Mouse (Mus musculus) small intestine, adult 2 months (tissue): Measurements from ENCODE around the gene Unc45a. TPM values are rescaled to one million over a fixed set of nuclear protein-coding genes. Genes with fewer than 3 reads are reported as not detected.
A peak's percentile ranks its signal among the peaks of the same experiment; 100 is the strongest.

Experiments
- H3K27ac ChIP-seq: fragments of 200-500 bp; 2 replicates; pipeline ENCODE4 v1.5.1; 2012; ENCODE audit warnings: low read depth, low read length, control low read depth, inconsistent platforms; ENCODE audit not compliant: insufficient read depth
- H3K27me3 ChIP-seq: fragments of 200-500 bp; 2 replicates; pipeline ENCODE4 v1.6.1; 2012; ENCODE audit warnings: mild to moderate bottlenecking, moderate library complexity, low read length, inconsistent platforms; ENCODE audit not compliant: control insufficient read depth, insufficient read depth
- H3K36me3 ChIP-seq: fragments of 200-500 bp; 2 replicates; pipeline ENCODE4 v1.6.1; 2012; ENCODE audit warnings: mild to moderate bottlenecking, low read length, control low read depth, inconsistent platforms; ENCODE audit not compliant: control insufficient read depth, insufficient read depth
- H3K4me1 ChIP-seq: fragments of 200-500 bp; 2 replicates; pipeline ENCODE4 v1.6.1; 2012; ENCODE audit warnings: low read length, inconsistent platforms, mixed read lengths; ENCODE audit not compliant: control insufficient read depth, insufficient read depth, insufficient read length
- H3K4me3 ChIP-seq: fragments of 200-500 bp; 2 replicates; pipeline ENCODE4 v1.5.1; 2012; ENCODE audit warnings: low read depth, mild to moderate bottlenecking, control low read depth, inconsistent platforms, low read length, moderate library complexity
- CTCF ChIP-seq: fragments of 200-500 bp; IDR thresholded peaks from 2 replicates; pipeline ENCODE4 v1.5.1; 2012; ENCODE audit warnings: low read depth, mild to moderate bottlenecking, control low read depth, inconsistent platforms, low read length, moderate library complexity, mixed read lengths; ENCODE audit not compliant: insufficient replicate concordance, insufficient read length; ENCODE audit errors: extremely low read depth
- POLR2A ChIP-seq: fragments of 200-500 bp; IDR thresholded peaks from 2 replicates; pipeline ENCODE4 v1.6.1; 2012; ENCODE audit warnings: low read depth, mild to moderate bottlenecking, control low read depth, inconsistent platforms, low read length, moderate library complexity
- WGBS: fragments of 180-500 bp; shearing (Covaris S2); methylation state at CpG from one replicate; pipeline ENCODE4 v1.1.7; 2018; 5-methylcytosine and 5-hydroxymethylcytosine counted together
- polyA plus RNA-seq: library from polyadenylated mRNA; depleted of rRNA; stranded (reverse); fragments of >200 nt; gene quantifications from 2 replicates; pipeline ENCODE4 v1.2.3, GENCODE M21; 2012

Unc45a gene
- polyA plus RNA-seq, 1 experiment: 66.6 TPM

GRCm38 (mm10) chr7:80315733-80316132, 25.1 kb downstream of the Unc45a start:
- TF ChIP-seq CTCF (no peak), POLR2A (no peak)
- Histone ChIP-seq H3K36me3 (peaks cover 34% of the 10 kb centered on the region), H3K4me3 (no peak overlapping the region), H3K4me1 (no peaks in the 10 kb centered on the region), H3K27ac (no peak overlapping the region), H3K27me3 (no peaks in the 10 kb centered on the region)
- 79% methylated on average over 2 of the region's 2 CpGs for WGBS

- TF ChIP-seq CTCF (no peak), POLR2A (no peak)
- Histone ChIP-seq H3K4me3 (no peak overlapping the region), H3K27ac (no peak overlapping the region), H3K27me3 (no peaks in the 10 kb centered on the region), H3K36me3 (peaks cover 40% of the 10 kb centered on the region), H3K4me1 (no peaks in the 10 kb centered on the region)
- 82% methylated on average over 7 of the region's 7 CpGs for WGBS
These were observed 30.0 kb downstream of the Unc45a start for GRCm38 (mm10) chr7:80310771-80311170.

- no peaks in the 10 kb centered on the region for H3K4me1 ChIP-seq
- H3K27me3 ChIP-seq: no peaks in the 10 kb centered on the region
- 73% methylated on average over 3 of the region's 3 CpGs for WGBS
- H3K27ac ChIP-seq: no peak overlapping the region
- TF ChIP-seq CTCF: no peak
- H3K4me3 ChIP-seq: no peak overlapping the region
- peaks cover 41% of the 10 kb centered on the region for H3K36me3 ChIP-seq
These were observed 33.0 kb downstream of the Unc45a start for GRCm38 (mm10) chr7:80307766-80308165.

GRCm38 (mm10) chr7:80301522-80301921, 39.3 kb downstream of the Unc45a start:
- peaks cover 8% of the 10 kb centered on the region; the same call in 1 of the 2 replicates for H3K4me1 ChIP-seq
- TF ChIP-seq CTCF (0 out of 2 replicates have a peak, but pooled peaks have one; percentile 11), POLR2A (no peak)
- H3K27me3 ChIP-seq: no peaks in the 10 kb centered on the region
- no peak overlapping the region for H3K4me3 ChIP-seq
- whole genome bisulfite sequencing: 89% methylated on average over 2 of the region's 2 CpGs
- H3K36me3 ChIP-seq: peaks cover 25% of the 10 kb centered on the region
- H3K27ac ChIP-seq: no peak overlapping the region

- H3K4me1 ChIP-seq: peaks cover 8% of the 10 kb centered on the region; the same call in 1 of the 2 replicates
- peak overlapping the region; percentile 59 for H3K27ac ChIP-seq
- 17% methylated on average over 3 of the region's 3 CpGs for WGBS
- no peak for TF ChIP-seq CTCF
- TF ChIP-seq POLR2A: no peak
- H3K27me3 ChIP-seq: no peaks in the 10 kb centered on the region
- peaks cover 13% of the 10 kb centered on the region for H3K36me3 ChIP-seq
- H3K4me3 ChIP-seq: peak overlapping the region; percentile 33
These were observed 41.2 kb downstream of the Unc45a start for GRCm38 (mm10) chr7:80299568-80299967.

GRCm38 (mm10) chr7:80298754-80299153, 42.1 kb downstream of the Unc45a start:
- WGBS: 90% methylated on average over 4 of the region's 4 CpGs
- Histone ChIP-seq H3K27me3 (no peaks in the 10 kb centered on the region), H3K4me3 (no peak overlapping the region), H3K27ac (no peak overlapping the region), H3K4me1 (peaks cover 8% of the 10 kb centered on the region; the same call in 1 of the 2 replicates), H3K36me3 (peaks cover 9% of the 10 kb centered on the region; the same call in 1 of the 2 replicates)
- TF ChIP-seq POLR2A (no peak), CTCF (no peak)

GRCm38 (mm10) chr7:80297041-80297440, 43.8 kb downstream of the Unc45a start:
- no peaks in the 10 kb centered on the region for H3K27me3 ChIP-seq
- WGBS: 77% methylated on average over 3 of the region's 3 CpGs
- peaks cover 8% of the 10 kb centered on the region; the same call in 1 of the 2 replicates for H3K4me1 ChIP-seq
- no peak overlapping the region for H3K4me3 ChIP-seq
- no peak overlapping the region for H3K27ac ChIP-seq
- TF ChIP-seq CTCF: no peak
- no peak; the same call in 1 of the 2 replicates for TF ChIP-seq POLR2A
- peaks cover 5% of the 10 kb centered on the region; the same call in 1 of the 2 replicates for H3K36me3 ChIP-seq

- Histone ChIP-seq H3K36me3 (peaks cover 2% of the 10 kb centered on the region; the same call in 1 of the 2 replicates), H3K4me3 (no peak overlapping the region), H3K27me3 (no peaks in the 10 kb centered on the region), H3K27ac (no peak overlapping the region), H3K4me1 (peaks cover 8% of the 10 kb centered on the region; the same call in 1 of the 2 replicates)
- WGBS: 72% methylated on average over 6 of the region's 6 CpGs
- TF ChIP-seq POLR2A (no peak), CTCF (no peak)
These were observed 44.3 kb downstream of the Unc45a start for GRCm38 (mm10) chr7:80296462-80296861.
